Mouse (Mus musculus): Measurements from ENCODE around the gene Slit2. TPM values are rescaled to one million over a fixed set of nuclear protein-coding genes. Genes with fewer than 3 reads are reported as not detected.

Slit2 gene
- polyA plus RNA-seq, 1 experiment from 2014 or later, result 32.6 TPM

DNA sequence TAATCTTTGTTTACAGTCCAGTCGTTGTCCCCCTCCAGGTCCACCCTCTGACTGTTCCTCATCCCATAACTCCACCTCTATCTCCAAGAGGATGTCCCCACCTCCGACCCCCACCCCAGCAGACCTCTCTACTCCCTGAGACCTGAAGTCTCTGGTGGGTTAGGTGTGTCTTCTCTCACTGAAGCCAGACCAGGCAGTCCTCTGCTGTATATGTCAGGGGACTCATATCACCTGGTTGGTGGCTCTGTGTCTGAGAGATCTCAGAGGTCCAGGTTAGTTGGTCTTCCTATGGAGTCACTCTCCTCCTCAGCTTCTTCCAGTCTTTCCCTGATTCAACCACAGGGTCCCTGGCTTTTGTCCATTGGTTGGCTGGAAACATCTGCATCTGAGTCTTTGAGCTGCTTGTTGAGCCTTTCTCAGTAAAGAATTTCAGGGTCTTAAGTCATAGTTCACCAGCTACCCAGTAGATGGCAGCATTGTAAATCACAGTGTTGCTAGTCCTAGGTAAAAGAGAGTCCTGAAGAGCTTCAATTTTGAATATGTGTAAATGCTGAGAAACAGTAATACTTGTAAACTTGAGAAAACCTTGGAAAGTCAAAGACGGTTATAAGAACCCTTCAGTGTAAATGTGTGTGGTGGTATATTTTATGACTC, 143.0 kb downstream of the Slit2 start:
- no peak overlapping the region for H3K9ac ChIP-seq (replicated peaks; ENCODE audit: low read length)
- no peak overlapping the region for H3K4me3 ChIP-seq (ENCODE audit: low read length)
- 77% methylated on average over 3 of the region's 3 CpGs for WGBS
- no peaks in the 10 kb centered on the region for H3K9me3 ChIP-seq (ENCODE audit: low read length)
- H3K27me3 ChIP-seq (ENCODE audit: insufficient read depth, low read length), result no peaks in the 10 kb centered on the region
- H3K4me2 ChIP-seq (replicated peaks; ENCODE audit: low read depth, low read length), result no peak overlapping the region
- ATAC-seq (ENCODE audit: low FRiP score, low TSS enrichment), result peak; percentile 54; the same call in 1 of the 2 replicates
- no peaks in the 10 kb centered on the region for H3K36me3 ChIP-seq (ENCODE audit: insufficient read depth, low read length)
- no peaks in the 10 kb centered on the region for H3K4me1 ChIP-seq (ENCODE audit: insufficient read depth, low read length)
- no peak overlapping the region for H3K27ac ChIP-seq (ENCODE audit: low read length)

DNA sequence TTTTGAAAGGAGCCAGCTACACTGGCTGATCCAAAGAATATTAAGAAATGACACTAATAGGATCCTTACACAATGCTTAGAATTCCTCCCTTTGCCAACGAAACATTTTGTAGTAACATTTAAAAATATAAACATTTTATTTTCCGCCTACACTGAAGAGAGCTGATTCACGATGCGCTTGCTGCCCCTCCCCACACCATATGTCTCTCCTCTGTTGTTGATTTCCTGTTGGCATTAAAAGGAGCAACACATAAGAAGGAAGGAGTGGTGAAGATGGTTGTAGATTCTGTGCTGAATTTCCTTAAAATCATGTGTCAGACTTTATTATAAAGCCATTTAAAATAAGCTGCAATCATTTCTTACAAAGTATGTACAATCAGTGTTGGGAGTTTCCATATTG, 147.0 kb downstream of the Slit2 start:
- WGBS, result 89% methylated on average over 4 of the region's 4 CpGs
- no peak for ATAC-seq (ENCODE audit: low FRiP score, low TSS enrichment)
- H3K9me3 ChIP-seq (ENCODE audit: low read length), result no peaks in the 10 kb centered on the region
- H3K4me3 ChIP-seq (ENCODE audit: low read length), result no peak overlapping the region
- H3K4me1 ChIP-seq (ENCODE audit: insufficient read depth, low read length), result no peaks in the 10 kb centered on the region
- no peaks in the 10 kb centered on the region for H3K36me3 ChIP-seq (ENCODE audit: insufficient read depth, low read length)
- H3K4me2 ChIP-seq (replicated peaks; ENCODE audit: low read depth, low read length), result no peak overlapping the region
- no peaks in the 10 kb centered on the region for H3K27me3 ChIP-seq (ENCODE audit: insufficient read depth, low read length)
- no peak overlapping the region for H3K27ac ChIP-seq (ENCODE audit: low read length)
- H3K9ac ChIP-seq (replicated peaks; ENCODE audit: low read length), result no peak overlapping the region

DNA sequence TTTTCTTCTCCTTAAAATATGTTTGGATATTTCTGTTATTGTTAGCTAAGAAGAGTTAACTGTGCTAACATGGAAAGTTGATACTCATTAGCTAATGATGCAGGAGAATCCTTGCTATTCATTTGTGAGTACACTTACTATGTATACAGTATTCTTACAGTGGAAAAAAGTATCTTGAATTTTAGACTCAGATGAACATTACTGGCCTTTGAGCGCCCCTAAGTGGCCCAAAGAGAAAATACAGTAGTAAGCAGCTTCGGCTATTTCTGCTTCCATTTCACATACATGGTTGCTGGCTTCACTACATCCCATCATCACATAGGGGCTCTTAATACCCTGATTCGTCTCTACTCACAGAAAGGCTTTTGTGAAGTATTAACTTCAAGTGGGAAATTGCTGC, 153.6 kb downstream of the Slit2 start:
- Histone ChIP-seq H3K4me2 (replicated peaks; ENCODE audit: low read depth, low read length) (no peak overlapping the region), H3K4me1 (ENCODE audit: insufficient read depth, low read length) (no peaks in the 10 kb centered on the region), H3K9me3 (ENCODE audit: low read length) (no peaks in the 10 kb centered on the region), H3K4me3 (ENCODE audit: low read length) (no peak overlapping the region), H3K9ac (replicated peaks; ENCODE audit: low read length) (no peak overlapping the region), H3K27me3 (ENCODE audit: insufficient read depth, low read length) (no peaks in the 10 kb centered on the region), H3K36me3 (ENCODE audit: insufficient read depth, low read length) (no peaks in the 10 kb centered on the region), H3K27ac (ENCODE audit: low read length) (no peak overlapping the region)
- ATAC-seq (ENCODE audit: low FRiP score, low TSS enrichment), result peak; percentile 19; the same call in 1 of the 2 replicates
- 21% methylated on average over 3 of the region's 3 CpGs for WGBS

DNA sequence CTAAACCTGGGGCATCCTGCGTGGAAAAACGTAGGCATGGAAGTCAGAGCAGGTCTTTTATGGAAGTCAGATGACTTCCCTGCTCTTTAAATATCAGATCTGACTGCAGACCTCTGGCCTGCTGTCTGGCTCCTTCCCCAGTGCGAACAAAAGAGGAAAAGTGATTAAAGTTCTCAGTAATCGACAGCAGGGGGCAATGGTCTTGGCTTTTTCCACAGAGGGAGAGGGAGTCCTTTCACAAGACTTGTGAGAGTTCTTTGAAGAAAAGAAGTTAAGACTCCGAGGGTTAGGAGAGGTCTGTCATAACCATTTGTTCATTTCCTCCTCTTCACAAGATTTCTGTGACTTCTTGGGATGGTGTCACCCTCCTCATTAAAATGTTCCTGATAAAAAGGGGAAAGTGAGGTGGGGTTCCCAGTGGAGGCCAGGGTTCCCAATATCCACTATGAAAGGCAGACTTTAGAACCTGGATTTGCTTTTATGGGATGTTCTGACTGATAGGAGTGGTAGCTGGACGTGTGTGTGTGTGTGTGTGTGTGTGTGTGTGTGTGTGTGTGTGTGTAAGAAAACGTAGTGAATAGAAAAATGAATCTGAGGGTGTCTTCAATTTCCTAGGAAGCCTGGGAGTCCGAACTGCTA, 156.0 kb downstream of the Slit2 start:
- no peaks in the 10 kb centered on the region for H3K9me3 ChIP-seq (ENCODE audit: low read length)
- no peaks in the 10 kb centered on the region for H3K4me1 ChIP-seq (ENCODE audit: insufficient read depth, low read length)
- H3K4me3 ChIP-seq (ENCODE audit: low read length), result no peak overlapping the region
- H3K36me3 ChIP-seq (ENCODE audit: insufficient read depth, low read length), result no peaks in the 10 kb centered on the region
- H3K27me3 ChIP-seq (ENCODE audit: insufficient read depth, low read length), result no peaks in the 10 kb centered on the region
- WGBS, result 29% methylated on average over 8 of the region's 8 CpGs
- ATAC-seq (ENCODE audit: low FRiP score, low TSS enrichment), result 0 out of 2 replicates have a peak, but pooled peaks have one; percentile 54
- no peak overlapping the region for H3K4me2 ChIP-seq (replicated peaks; ENCODE audit: low read depth, low read length)
- no peak overlapping the region for H3K27ac ChIP-seq (ENCODE audit: low read length)
- no peak overlapping the region for H3K9ac ChIP-seq (replicated peaks; ENCODE audit: low read length)

DNA sequence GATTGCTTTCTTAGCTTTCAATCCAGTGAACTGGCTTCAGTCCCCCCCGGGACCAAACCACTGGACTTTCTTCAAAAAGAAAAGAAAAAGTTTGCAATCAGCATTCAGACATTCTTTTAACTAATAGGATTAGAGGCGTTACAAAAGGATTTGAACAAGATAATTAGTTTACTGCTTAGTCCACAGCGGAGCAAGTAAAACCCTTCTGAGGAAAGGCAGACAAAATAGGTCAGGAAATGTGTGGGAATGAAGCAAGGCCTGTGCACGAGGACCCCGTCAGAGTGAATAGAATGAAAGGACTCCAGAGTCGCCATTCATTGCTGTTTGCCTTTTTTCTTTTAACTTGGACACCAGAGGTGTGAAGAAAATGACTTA, 156.5 kb downstream of the Slit2 start:
- Histone ChIP-seq H3K27ac (ENCODE audit: low read length) (no peak overlapping the region), H3K27me3 (ENCODE audit: insufficient read depth, low read length) (no peaks in the 10 kb centered on the region), H3K9ac (replicated peaks; ENCODE audit: low read length) (no peak overlapping the region), H3K9me3 (ENCODE audit: low read length) (no peaks in the 10 kb centered on the region), H3K36me3 (ENCODE audit: insufficient read depth, low read length) (no peaks in the 10 kb centered on the region), H3K4me1 (ENCODE audit: insufficient read depth, low read length) (no peaks in the 10 kb centered on the region), H3K4me2 (replicated peaks; ENCODE audit: low read depth, low read length) (no peak overlapping the region), H3K4me3 (ENCODE audit: low read length) (no peak overlapping the region)
- WGBS, result 60% methylated on average over 6 of the region's 6 CpGs
- ATAC-seq (ENCODE audit: low FRiP score, low TSS enrichment), result no peak

DNA sequence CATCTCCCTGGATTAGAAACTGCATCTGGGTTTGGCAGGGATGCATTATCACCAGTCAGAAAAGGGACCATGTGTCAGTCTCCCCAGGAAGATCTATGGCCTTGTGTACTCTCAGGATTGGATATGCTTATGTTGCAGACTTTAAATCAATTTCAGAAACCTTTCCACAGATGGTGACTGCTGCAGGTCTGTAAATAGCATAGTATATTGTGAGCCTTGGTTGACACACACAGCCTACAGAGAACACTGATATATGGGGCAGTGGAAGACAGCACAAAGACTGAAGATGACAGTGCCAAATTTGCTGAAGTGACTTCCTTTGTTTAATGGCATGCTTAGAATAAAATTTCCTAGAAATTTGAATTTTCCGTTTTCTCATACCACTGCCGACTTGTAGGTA, 163.1 kb downstream of the Slit2 start:
- H3K9ac ChIP-seq (replicated peaks; ENCODE audit: low read length), result no peak overlapping the region
- no peaks in the 10 kb centered on the region for H3K9me3 ChIP-seq (ENCODE audit: low read length)
- no peaks in the 10 kb centered on the region for H3K27me3 ChIP-seq (ENCODE audit: insufficient read depth, low read length)
- 93% methylated on average over 2 of the region's 2 CpGs for WGBS
- no peak overlapping the region for H3K4me2 ChIP-seq (replicated peaks; ENCODE audit: low read depth, low read length)
- no peak for ATAC-seq (ENCODE audit: low FRiP score, low TSS enrichment)
- H3K4me3 ChIP-seq (ENCODE audit: low read length), result no peak overlapping the region
- no peak overlapping the region for H3K27ac ChIP-seq (ENCODE audit: low read length)
- no peaks in the 10 kb centered on the region for H3K36me3 ChIP-seq (ENCODE audit: insufficient read depth, low read length)
- no peaks in the 10 kb centered on the region for H3K4me1 ChIP-seq (ENCODE audit: insufficient read depth, low read length)

DNA sequence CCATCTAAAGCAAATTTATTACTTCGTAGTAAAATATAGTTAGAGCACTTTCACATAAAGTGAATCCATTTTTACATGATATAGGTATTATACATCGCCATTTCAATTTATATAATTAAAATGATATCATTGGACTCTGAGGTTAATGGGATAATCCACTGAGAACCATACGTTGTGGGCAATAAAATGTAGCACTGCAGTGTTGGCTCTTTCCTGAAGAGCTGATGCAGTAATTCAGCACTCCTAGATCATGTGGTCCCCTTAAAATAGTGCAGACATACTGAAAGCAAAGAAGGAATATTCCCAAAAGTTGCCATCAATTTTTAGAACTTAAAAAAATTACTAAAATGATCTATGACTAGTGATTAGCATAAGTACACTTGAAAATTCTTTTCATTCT, 177.9 kb downstream of the Slit2 start:
- no peak overlapping the region for H3K27ac ChIP-seq (ENCODE audit: low read length)
- H3K9me3 ChIP-seq (ENCODE audit: low read length), result no peaks in the 10 kb centered on the region
- no peaks in the 10 kb centered on the region for H3K27me3 ChIP-seq (ENCODE audit: insufficient read depth, low read length)
- 68% methylated on average over 3 of the region's 3 CpGs for WGBS
- H3K4me2 ChIP-seq (replicated peaks; ENCODE audit: low read depth, low read length), result no peak overlapping the region
- 0 out of 2 replicates have a peak, but pooled peaks cover 2% of the 10 kb centered on the region for H3K36me3 ChIP-seq (ENCODE audit: insufficient read depth, low read length)
- ATAC-seq (ENCODE audit: low FRiP score, low TSS enrichment), result no peak
- H3K4me3 ChIP-seq (ENCODE audit: low read length), result no peak overlapping the region
- H3K4me1 ChIP-seq (ENCODE audit: insufficient read depth, low read length), result no peaks in the 10 kb centered on the region
- no peak overlapping the region for H3K9ac ChIP-seq (replicated peaks; ENCODE audit: low read length)

DNA sequence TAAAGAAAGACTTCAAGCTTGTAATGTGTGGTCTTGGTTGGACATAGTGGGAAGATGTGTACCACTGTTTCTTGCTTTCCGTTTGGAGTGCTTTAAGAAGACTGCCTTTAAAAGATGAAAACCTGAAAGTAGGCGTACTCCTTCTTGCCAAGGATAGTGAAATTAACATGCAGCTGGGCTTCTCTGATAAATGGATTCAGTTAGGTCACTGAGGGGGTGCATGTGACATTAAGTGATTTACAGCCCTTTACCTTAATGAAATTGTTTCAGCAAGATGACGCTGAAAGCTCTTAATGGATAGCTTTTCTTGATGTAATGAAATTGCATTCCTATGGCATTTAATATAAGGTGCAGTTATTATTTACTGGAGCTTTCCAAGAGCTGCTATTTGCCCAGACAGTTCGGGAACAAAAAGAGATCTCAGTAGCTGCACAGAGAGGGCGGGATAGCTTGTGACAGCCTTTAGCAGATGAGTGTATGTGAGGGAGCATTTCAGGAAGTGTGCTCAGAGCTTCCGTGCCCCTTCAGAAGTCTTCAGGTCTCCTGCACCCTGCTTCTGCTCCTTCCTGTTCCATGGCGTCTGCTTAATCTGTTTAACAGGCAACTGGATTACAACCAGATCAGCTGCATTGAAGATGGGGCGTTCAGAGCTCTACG, 198.8 kb downstream of the Slit2 start:
- Histone ChIP-seq H3K9ac (replicated peaks; ENCODE audit: low read length) (no peak overlapping the region), H3K27me3 (ENCODE audit: insufficient read depth, low read length) (no peaks in the 10 kb centered on the region), H3K4me1 (ENCODE audit: insufficient read depth, low read length) (no peaks in the 10 kb centered on the region), H3K4me2 (replicated peaks; ENCODE audit: low read depth, low read length) (no peak overlapping the region), H3K36me3 (ENCODE audit: insufficient read depth, low read length) (no peaks in the 10 kb centered on the region), H3K4me3 (ENCODE audit: low read length) (no peak overlapping the region), H3K27ac (ENCODE audit: low read length) (no peak overlapping the region), H3K9me3 (ENCODE audit: low read length) (no peaks in the 10 kb centered on the region)
- ATAC-seq (ENCODE audit: low FRiP score, low TSS enrichment), result no peak
- 65% methylated on average over 9 of the region's 9 CpGs for WGBS

DNA sequence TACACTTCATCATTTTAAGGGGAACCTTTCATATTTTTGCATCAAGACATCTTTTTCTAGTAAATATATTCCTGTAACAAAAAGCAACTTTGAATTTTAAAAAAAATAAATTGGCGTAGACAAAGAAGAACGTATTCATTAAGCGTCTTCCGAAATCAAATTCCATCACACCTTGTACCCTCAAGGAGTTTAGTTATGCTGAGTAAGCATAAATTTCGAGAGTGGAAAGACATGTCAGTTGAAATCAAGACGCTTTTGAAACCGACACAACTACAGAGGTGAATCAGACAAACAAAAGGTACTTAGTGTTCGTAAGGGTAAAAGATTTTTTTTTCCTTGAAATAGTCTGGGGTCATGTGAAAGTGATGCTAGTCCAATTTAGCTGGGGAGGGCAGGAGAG, 201.4 kb downstream of the Slit2 start:
- WGBS, result 73% methylated on average over 8 of the region's 8 CpGs
- H3K4me1 ChIP-seq (ENCODE audit: insufficient read depth, low read length), result no peaks in the 10 kb centered on the region
- no peak for ATAC-seq (ENCODE audit: low FRiP score, low TSS enrichment)
- no peaks in the 10 kb centered on the region for H3K27me3 ChIP-seq (ENCODE audit: insufficient read depth, low read length)
- H3K4me3 ChIP-seq (ENCODE audit: low read length), result no peak overlapping the region
- H3K4me2 ChIP-seq (replicated peaks; ENCODE audit: low read depth, low read length), result no peak overlapping the region
- H3K9ac ChIP-seq (replicated peaks; ENCODE audit: low read length), result no peak overlapping the region
- H3K27ac ChIP-seq (ENCODE audit: low read length), result no peak overlapping the region
- H3K36me3 ChIP-seq (ENCODE audit: insufficient read depth, low read length), result no peaks in the 10 kb centered on the region
- H3K9me3 ChIP-seq (ENCODE audit: low read length), result no peaks in the 10 kb centered on the region

DNA sequence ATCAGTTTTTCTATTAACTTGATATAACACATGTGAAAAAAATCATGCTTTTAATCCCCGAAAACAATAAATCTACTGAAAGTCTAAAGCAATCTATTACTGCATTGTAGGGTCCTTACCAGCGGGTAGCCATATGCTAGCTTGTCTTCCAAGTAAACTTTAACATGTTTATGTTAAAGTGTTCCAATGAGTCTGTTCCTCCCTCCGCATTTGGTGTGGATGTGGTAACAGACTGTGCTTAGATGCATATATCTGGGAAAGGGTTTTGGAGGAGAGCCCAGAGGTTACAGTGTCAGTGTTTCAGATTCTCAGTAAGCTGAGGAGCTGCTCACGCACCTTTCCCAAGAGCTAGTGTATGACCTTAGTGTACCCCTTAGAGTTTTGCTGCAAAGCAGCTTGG, 204.9 kb downstream of the Slit2 start:
- Histone ChIP-seq H3K9ac (replicated peaks; ENCODE audit: low read length) (no peak overlapping the region), H3K4me3 (ENCODE audit: low read length) (no peak overlapping the region), H3K27me3 (ENCODE audit: insufficient read depth, low read length) (no peaks in the 10 kb centered on the region), H3K36me3 (ENCODE audit: insufficient read depth, low read length) (no peaks in the 10 kb centered on the region), H3K4me2 (replicated peaks; ENCODE audit: low read depth, low read length) (no peak overlapping the region), H3K27ac (ENCODE audit: low read length) (no peak overlapping the region), H3K4me1 (ENCODE audit: insufficient read depth, low read length) (no peaks in the 10 kb centered on the region), H3K9me3 (ENCODE audit: low read length) (no peaks in the 10 kb centered on the region)
- 81% methylated on average over 4 of the region's 4 CpGs for WGBS
- no peak for ATAC-seq (ENCODE audit: low FRiP score, low TSS enrichment)
